Mouse (Mus musculus): ENCODE measurements around the gene Ip6k1.

Gene Ip6k1

DNA sequence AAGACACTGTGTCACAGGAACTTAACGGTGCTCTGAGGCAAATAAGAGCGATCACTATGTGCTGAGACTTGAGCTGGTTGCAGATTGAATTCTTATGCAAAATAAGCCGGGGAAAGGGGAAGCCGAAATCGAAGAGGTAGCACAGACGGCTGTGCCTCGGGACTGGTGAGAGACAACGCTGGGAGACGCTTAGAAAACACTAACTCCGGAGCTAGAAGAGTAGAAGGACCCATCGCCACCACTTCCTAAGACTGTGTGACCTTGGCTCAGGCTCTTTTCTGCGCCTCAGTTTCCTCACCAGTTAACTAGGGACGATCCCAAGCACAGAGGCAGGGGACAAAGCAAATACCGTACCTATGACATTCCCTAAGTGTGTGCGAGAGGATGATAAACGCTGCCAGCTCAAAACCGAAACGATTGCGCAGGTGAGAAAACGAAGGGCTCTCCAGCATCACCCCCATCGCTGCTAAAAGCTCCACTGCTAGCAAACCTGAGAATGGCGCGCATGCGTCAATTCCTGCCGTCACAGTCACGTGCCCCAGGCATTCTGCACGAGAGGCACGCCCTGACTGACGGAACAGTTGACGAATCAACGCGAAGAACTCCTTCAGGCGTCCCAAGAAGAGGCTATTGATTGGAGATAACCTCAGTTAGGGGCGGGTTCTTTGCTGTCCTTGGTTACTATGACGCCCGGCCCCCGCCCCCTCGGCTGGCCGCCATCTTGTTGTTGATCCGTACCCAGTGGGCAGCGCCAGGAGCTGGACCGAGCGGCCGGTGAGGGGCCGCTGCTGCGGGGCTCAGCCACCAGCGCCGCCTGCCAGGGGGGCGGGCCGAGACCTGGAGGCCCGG, at the start of gene Ip6k1:
Gene Ip6k1, plus strand, starts transcription at position 580 of the 849 bp plus-strand sequence.
- DNase-seq (ENCODE audit: low spot score), result peak; percentile 100

DNA sequence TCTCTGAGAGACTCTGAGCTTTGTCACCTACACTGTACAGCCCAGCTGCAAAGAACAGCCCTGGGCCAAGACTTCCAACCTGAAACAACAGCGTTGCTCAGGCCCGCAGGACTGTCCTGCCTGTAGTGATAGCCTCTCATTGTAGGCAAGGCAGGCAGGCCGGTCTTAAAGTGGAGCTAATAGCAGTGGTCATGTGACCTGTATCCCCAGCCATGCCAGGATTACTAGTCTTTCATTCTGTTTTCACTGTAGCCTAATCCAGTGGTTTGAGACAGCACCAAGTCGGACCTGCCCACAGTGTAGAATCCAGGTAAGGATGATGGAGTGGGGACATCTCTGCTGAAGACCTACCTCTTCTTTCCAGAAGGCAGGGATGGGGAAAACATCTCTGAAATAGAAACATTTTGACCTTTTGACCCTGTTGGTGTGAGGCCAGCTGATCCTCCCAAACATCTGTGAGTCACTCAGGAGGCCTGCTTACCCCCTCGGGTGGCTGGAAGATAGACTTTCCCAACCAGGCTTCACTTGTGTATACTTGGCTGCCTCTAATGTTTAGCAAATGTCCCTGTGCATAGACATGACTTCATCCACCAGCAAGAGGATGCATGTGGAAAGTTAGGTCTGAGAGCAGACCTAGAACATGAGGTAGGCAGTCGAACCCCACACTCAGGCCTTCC, 46.5 kb upstream of the Ip6k1 start:
- no peak for DNase-seq (ENCODE audit: low spot score)

- no peak for DNase-seq (ENCODE audit: low spot score)
Measured at GRCm38 (mm10) chr9:107957141-107957540, 45.2 kb upstream of the Ip6k1 start.

- no peak for DNase-seq (ENCODE audit: low spot score)
Measured at GRCm38 (mm10) chr9:107959896-107960295, 42.4 kb upstream of the Ip6k1 start.

DNA sequence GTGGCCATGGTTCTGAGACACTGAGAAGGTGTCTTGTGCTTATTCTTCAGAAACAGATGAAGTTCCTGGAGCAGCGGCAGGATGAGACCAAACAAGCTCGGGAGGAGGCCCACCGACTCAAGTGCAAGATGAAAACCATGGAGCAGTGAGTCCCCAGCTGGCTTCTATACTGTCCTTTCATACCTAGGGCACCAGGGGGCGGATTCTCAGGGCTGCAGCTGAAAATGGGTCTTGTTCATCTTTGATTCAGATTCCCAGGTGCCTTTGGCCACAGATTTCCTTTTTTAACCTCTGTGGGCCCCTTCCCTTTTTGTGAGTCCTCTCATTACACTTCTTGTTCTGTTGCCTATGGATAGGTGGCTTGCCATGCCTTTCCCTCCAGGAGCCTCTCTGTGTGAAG, 41.4 kb upstream of the Ip6k1 start:
- DNase-seq (ENCODE audit: low spot score), result no peak

DNA sequence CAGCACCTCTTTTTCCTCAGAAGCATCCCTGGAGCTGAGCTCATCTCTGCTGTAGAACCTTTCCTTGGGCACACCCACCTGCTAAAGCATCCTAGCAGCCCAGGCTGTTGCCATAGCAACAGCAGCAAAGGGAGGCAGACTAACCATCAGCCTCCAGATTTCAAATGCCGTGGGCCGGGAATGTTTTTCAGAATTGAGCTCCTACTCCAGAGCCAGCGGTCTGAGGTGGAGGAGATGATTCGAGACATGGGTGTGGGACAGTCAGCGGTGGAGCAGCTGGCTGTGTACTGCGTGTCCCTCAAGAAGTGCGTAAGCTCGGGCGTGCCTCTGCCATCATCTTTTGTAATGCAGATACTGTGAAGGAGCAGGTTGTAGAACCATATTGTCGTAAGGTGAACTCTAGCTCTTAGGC, 40.9 kb upstream of the Ip6k1 start:
- DNase-seq (ENCODE audit: low spot score), result no peak

DNA sequence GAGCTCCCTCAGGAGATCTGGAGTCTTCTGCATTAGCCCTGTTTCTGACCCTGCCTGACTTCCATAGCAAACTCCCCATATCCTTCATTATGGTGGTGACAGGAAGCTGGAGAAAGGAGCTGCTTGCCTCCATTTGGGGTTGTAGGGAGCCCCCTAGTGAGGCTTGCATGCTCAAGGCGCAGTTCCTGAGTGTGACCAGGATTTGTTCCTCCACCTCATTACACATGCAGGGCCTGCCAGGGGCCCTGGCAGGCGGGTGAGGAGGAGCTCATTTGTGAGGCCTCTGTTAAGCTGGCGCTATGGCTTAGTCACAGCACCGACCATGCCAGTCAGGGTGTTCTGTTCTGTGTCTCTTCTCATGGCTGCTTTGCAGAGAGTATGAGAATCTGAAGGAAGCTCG, 40.4 kb upstream of the Ip6k1 start:
- DNase-seq (ENCODE audit: low spot score), result no peak

GRCm38 (mm10) chr9:107962916-107963315, 39.4 kb upstream of the Ip6k1 start:
- no peak for DNase-seq (ENCODE audit: low spot score)

DNA sequence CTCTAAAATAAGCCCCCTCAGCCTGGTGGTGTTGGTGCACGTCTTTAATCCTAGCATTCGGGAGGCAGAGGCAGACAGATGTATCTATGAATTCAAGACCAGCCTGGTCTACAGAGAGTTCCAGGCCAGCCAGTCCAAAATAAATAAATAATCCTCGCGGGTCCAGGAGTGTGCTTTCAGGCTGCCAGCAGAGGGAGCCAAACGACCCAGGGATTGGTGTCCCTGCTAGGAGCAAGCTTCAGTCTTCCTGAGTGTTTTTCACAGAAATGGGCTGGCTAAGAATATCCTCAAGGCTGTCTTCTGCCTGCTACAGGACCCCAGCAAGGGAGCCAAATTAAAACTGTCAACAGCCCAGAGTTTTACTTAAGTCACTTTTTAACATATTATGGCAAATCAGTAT, 38.6 kb upstream of the Ip6k1 start:
- peak; percentile 87 for DNase-seq (ENCODE audit: low spot score)

- DNase-seq (ENCODE audit: low spot score), result no peak
Measured at GRCm38 (mm10) chr9:107964681-107965080, 37.6 kb upstream of the Ip6k1 start.

- DNase-seq (ENCODE audit: low spot score), result no peak
Measured at GRCm38 (mm10) chr9:107966676-107967075, 35.6 kb upstream of the Ip6k1 start.

GRCm38 (mm10) chr9:107967437-107967836, 34.9 kb upstream of the Ip6k1 start:
- no peak for DNase-seq (ENCODE audit: low spot score)

GRCm38 (mm10) chr9:107968531-107968930, 33.8 kb upstream of the Ip6k1 start:
- no peak for DNase-seq (ENCODE audit: low spot score)

GRCm38 (mm10) chr9:107970311-107970710, 32.0 kb upstream of the Ip6k1 start:
- no peak for DNase-seq (ENCODE audit: low spot score)

- DNase-seq (ENCODE audit: low spot score), result no peak
Measured at GRCm38 (mm10) chr9:107971690-107972541, 30.4 kb upstream of the Ip6k1 start.

DNA sequence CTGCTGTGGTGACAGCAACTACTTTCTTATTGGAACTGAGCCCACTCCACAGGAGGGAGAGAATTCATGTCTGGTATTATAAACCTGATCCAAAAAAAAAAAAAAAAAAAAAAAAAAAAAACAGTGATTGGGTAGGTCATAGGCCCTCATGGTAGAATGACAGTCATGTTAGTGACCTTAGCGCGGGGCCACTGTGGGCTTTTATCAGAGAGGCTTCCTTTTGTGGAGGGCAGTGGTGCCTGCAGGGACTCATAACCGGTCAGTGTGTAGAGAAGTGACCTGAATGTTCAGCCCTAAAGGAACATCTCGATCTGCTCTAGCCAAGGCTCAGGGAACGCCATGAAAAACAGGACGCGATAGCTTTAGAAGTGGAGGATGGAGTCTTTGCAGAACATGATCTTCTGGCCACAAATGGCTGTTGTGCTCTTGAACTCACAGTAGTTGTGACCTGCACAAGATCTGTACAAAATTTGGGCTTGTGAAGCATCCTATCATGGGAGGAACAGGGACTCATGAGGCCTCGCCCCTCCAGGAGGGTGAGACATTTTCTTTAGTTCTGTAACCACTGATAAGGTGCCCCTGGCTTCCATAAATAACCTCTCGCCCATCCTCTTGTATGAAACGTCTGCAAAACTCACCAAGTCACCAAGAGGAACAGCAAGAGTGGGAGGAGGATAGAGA, 27.7 kb upstream of the Ip6k1 start:
- DNase-seq (ENCODE audit: low spot score), result no peak

GRCm38 (mm10) chr9:107975399-107976386, 26.6 kb upstream of the Ip6k1 start, which contains the start of gene Uba7:
Uba7 (plus strand) TSS chr9:107975505.
- peak; percentile 34 for DNase-seq (ENCODE audit: low spot score)

- DNase-seq (ENCODE audit: low spot score), result no peak
Measured at GRCm38 (mm10) chr9:107978815-107979214, 23.5 kb upstream of the Ip6k1 start.

DNA sequence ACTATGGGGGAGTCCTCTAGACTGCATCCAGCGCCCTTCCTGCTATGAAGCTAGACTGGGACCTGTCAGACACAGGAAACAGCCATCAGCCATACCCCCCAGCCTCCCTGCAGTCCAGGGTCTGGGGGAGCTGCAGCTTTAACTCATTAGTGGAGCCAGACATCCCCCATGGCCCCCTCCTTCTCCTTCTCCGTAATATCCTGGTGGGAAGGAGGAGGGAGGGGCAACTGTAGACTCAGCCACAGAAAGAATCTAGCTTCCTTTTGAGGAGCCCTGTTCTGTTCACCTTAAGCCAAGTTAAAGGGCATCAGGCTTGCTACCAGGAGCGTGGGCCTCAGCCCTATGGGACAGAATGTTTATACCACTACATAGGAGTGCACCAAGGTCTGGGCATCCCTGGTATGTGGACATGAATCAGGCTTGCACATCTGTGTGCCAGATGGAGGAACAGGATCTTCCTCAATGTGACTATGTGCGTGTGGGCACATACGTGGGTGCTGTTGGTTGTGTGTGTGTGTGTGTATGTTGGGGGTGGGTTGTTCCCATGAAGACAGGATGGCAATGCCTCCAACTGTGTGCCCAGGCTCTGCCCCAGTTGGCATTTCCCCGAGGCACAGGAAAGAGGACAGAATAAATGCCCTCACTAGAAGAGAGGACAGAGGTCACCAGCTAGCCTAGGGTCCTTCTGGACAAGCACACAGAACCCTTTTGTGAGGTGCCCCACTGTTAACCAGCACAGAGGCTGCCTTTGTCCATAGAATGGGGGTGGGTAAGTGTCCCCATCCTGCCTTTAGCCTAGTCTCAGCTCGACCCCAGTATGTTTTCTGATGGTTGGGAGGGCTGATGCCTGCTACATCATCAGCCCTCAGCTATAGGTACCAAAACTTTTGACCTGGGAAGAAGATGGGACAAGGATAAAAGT, 20.4 kb upstream of the Ip6k1 start:
- DNase-seq (ENCODE audit: low spot score), result no peak

All from urinary bladder, postnatal 14 days (tissue).